Mouse (Mus musculus) forebrain, embryonic 16.5 days (tissue): ENCODE data around the gene Prkch. TPM values are rescaled to one million over a fixed set of nuclear protein-coding genes. Genes with fewer than 3 reads are reported as not detected.

Experiments used
- ATAC-seq: fragments of 200-750 bp; cut with Nextera tagmentation; 2 replicates; pipeline ENCODE4 v1.8.0; 2017; ENCODE audit warnings: mild to moderate bottlenecking, moderate library complexity
- H3K27ac ChIP-seq: fragments of 300-500 bp; sonication (generic); 2 replicates; pipeline ENCODE4 v1.5.1; 2014; ENCODE audit warnings: low read length, control low read depth
- H3K27me3 ChIP-seq: fragments of 300-500 bp; sonication (generic); replicated peaks from 2 replicates; pipeline ENCODE4 v1.6.1; 2014; ENCODE audit warnings: low read length; ENCODE audit not compliant: control insufficient read depth, insufficient read depth
- H3K36me3 ChIP-seq: fragments of 300-500 bp; sonication (generic); 2 replicates; pipeline ENCODE4 v1.6.1; 2014; ENCODE audit not compliant: control insufficient read depth, insufficient read depth
- H3K4me1 ChIP-seq: fragments of 300-500 bp; sonication (generic); replicated peaks from 2 replicates; pipeline ENCODE4 v1.6.1; 2014; ENCODE audit warnings: low read length; ENCODE audit not compliant: control insufficient read depth, insufficient read depth
- H3K4me2 ChIP-seq: fragments of 300-500 bp; sonication (generic); 2 replicates; pipeline ENCODE4 v1.6.1; 2014; ENCODE audit warnings: mild to moderate bottlenecking, low read length, control low read depth
- H3K4me3 ChIP-seq: fragments of 300-500 bp; sonication (generic); replicated peaks from 2 replicates; pipeline ENCODE4 v1.5.1; 2014; ENCODE audit warnings: mild to moderate bottlenecking, low read length, control low read depth
- H3K9ac ChIP-seq: fragments of 300-500 bp; sonication (generic); replicated peaks from 2 replicates; pipeline ENCODE4 v1.6.1; 2014; ENCODE audit warnings: low read depth, low read length, control low read depth
- H3K9me3 ChIP-seq: fragments of 300-500 bp; sonication (generic); 2 replicates; pipeline ENCODE4 v1.6.1; 2016; ENCODE audit warnings: low read length; ENCODE audit not compliant: control insufficient read depth
- WGBS: fragments of 180-500 bp; shearing (Covaris S2); extraction: QIAGEN DNeasy Blood & Tissue Kit; methylation state at CpG from one replicate; pipeline ENCODE4 v1.1.7; 2014; 5-methylcytosine and 5-hydroxymethylcytosine counted together
- polyA plus RNA-seq: library from polyadenylated mRNA; unstranded; fragments of >200 nt; fragmentation: Nextera tagmentation; extraction: Ambion mirVana; gene quantifications from 2 replicates; pipeline ENCODE4 v1.2.1, GENCODE M21; 2015

Prkch gene
- polyA plus RNA-seq, 1 experiment from 2014 or later = 4.3 TPM

DNA sequence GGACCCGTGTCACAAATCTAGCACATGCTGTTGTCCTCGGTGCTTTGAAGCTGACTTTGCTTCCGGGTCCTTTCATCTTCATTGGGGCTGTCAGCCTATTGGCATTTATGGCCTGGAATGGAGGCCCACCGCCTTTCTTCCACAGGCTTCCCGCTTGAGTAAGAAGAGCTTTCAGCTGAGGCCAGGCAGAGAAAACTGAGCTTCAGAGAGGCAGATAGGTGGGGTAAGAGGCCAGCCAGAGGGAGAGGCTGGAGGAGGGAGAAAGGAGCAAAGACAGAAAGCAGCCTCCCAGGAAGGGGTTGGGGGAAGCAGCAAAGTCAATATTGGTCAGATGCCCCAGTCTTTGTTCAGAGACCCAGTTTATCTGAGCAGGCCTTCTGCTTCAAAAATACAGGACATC is 123.9 kb downstream of the Prkch start:
- no peaks in the 10 kb centered on the region for H3K4me1 ChIP-seq
- no peak overlapping the region for H3K4me3 ChIP-seq
- no peaks in the 10 kb centered on the region for H3K9me3 ChIP-seq
- H3K27ac ChIP-seq = no peak overlapping the region
- H3K36me3 ChIP-seq = no peaks in the 10 kb centered on the region
- H3K9ac ChIP-seq = no peak overlapping the region
- H3K27me3 ChIP-seq = no peaks in the 10 kb centered on the region
- WGBS = 55% methylated on average over 5 of the region's 5 CpGs
- ATAC-seq = no peak
- H3K4me2 ChIP-seq = no peak overlapping the region

DNA sequence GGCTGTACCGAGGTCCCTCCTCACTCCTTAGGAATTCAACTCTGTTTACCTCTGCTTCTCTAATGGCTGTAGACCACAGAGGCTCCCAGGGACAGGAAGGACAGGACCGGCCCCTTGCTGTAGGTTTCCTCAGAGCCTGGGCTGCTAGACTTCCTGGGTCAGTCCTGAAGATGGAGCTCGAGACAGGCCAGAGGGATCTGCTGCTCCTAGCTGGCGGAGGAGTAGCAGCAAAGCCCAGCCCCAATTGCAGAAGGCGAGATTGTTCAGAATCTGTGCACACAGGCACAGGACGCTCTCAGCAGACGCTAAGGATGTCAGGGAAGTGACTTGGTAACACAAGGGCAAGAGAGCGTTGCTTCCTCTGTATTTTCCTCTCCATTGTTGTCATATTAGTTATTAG is 124.3 kb downstream of the Prkch start:
- H3K4me1 ChIP-seq = no peaks in the 10 kb centered on the region
- no peak overlapping the region for H3K9ac ChIP-seq
- 32% methylated on average over 8 of the region's 8 CpGs for WGBS
- H3K4me2 ChIP-seq = no peak overlapping the region
- no peak overlapping the region for H3K27ac ChIP-seq
- ATAC-seq = peak; percentile 75
- H3K9me3 ChIP-seq = no peaks in the 10 kb centered on the region
- H3K36me3 ChIP-seq = no peaks in the 10 kb centered on the region
- H3K4me3 ChIP-seq = no peak overlapping the region
- H3K27me3 ChIP-seq = no peaks in the 10 kb centered on the region

DNA sequence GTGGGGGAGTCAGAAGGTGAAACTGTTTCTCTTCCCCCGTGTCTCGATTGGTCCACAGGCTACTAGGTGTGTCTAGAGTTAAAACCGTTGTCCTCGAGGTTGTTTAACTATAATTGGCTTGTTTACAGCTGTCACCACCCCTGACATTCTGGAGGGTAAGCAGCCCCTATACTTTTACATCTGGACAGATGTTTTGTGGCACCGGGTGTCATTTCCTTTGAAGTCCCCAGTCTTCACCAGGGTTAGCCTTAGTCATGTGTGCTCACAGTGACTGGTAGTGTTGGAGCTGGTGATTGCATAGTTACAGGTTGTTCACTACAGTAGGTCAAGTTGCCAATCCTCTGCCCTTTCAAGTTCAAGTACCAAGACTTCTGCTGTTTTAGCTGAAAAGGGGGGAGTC is 126.2 kb downstream of the Prkch start:
- Histone ChIP-seq H3K27me3 (no peaks in the 10 kb centered on the region), H3K9ac (no peak overlapping the region), H3K36me3 (no peaks in the 10 kb centered on the region), H3K4me3 (no peak overlapping the region), H3K4me2 (no peak overlapping the region), H3K27ac (no peak overlapping the region), H3K9me3 (no peaks in the 10 kb centered on the region), H3K4me1 (no peaks in the 10 kb centered on the region)
- 89% methylated on average over 5 of the region's 5 CpGs for WGBS
- ATAC-seq = no peak

- WGBS = 45% methylated on average over 6 of the region's 6 CpGs
- Histone ChIP-seq H3K27me3 (no peaks in the 10 kb centered on the region), H3K36me3 (no peaks in the 10 kb centered on the region), H3K4me3 (no peak overlapping the region), H3K4me2 (no peak overlapping the region), H3K27ac (no peak overlapping the region), H3K4me1 (peaks cover 3% of the 10 kb centered on the region; the same call in 1 of the 2 replicates), H3K9ac (no peak overlapping the region), H3K9me3 (no peaks in the 10 kb centered on the region)
- no peak for ATAC-seq
Measured at GRCm38 (mm10) chr12:73712122-73712521, 127.5 kb downstream of the Prkch start.

DNA sequence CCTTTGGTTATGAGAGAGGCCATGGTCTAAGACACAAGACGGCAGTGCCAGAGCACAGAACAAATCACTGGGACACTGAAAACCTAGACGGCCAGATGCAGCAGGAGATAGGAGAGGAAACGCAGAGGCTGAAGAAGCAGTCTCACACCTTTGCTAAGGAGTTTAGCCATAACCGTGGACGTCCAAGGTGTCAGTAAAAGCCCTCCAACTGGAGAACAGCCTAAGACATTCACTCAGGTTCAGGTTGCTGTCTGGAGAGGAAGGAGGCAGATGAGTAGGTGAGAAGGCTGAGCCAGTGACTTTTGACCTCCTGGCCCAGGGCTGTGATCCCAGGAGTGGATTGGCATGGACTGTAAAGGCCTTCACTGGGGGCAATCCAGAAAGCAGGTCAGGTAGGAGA is 130.0 kb downstream of the Prkch start:
- peaks cover 3% of the 10 kb centered on the region; the same call in 1 of the 2 replicates for H3K4me1 ChIP-seq
- 94% methylated on average over 5 of the region's 5 CpGs for WGBS
- H3K27me3 ChIP-seq = no peaks in the 10 kb centered on the region
- no peak for ATAC-seq
- H3K36me3 ChIP-seq = no peaks in the 10 kb centered on the region
- H3K4me2 ChIP-seq = no peak overlapping the region
- H3K4me3 ChIP-seq = no peak overlapping the region
- no peak overlapping the region for H3K9ac ChIP-seq
- H3K27ac ChIP-seq = no peak overlapping the region
- H3K9me3 ChIP-seq = no peaks in the 10 kb centered on the region

GRCm38 (mm10) chr12:73715331-73715730 is 130.7 kb downstream of the Prkch start:
- H3K36me3 ChIP-seq = no peaks in the 10 kb centered on the region
- H3K27me3 ChIP-seq = no peaks in the 10 kb centered on the region
- H3K4me2 ChIP-seq = no peak overlapping the region
- H3K9ac ChIP-seq = no peak overlapping the region
- H3K4me1 ChIP-seq = peaks cover 3% of the 10 kb centered on the region; the same call in 1 of the 2 replicates
- H3K4me3 ChIP-seq = no peak overlapping the region
- WGBS = 96% methylated on average over 2 of the region's 2 CpGs
- H3K9me3 ChIP-seq = no peaks in the 10 kb centered on the region
- H3K27ac ChIP-seq = no peak overlapping the region
- ATAC-seq = no peak

- H3K27me3 ChIP-seq = no peaks in the 10 kb centered on the region
- peaks cover 3% of the 10 kb centered on the region; the same call in 1 of the 2 replicates for H3K4me1 ChIP-seq
- H3K36me3 ChIP-seq = no peaks in the 10 kb centered on the region
- WGBS = 47% methylated on average over 21 of the region's 21 CpGs
- peak; percentile 62 for ATAC-seq
- no peak overlapping the region for H3K4me3 ChIP-seq
- H3K9ac ChIP-seq = no peak overlapping the region
- no peaks in the 10 kb centered on the region for H3K9me3 ChIP-seq
- no peak overlapping the region for H3K4me2 ChIP-seq
- 0 out of 2 replicates have a peak overlapping the region, but pooled peaks have one; percentile 20 for H3K27ac ChIP-seq
Measured at GRCm38 (mm10) chr12:73715954-73716731, 131.5 kb downstream of the Prkch start.

DNA sequence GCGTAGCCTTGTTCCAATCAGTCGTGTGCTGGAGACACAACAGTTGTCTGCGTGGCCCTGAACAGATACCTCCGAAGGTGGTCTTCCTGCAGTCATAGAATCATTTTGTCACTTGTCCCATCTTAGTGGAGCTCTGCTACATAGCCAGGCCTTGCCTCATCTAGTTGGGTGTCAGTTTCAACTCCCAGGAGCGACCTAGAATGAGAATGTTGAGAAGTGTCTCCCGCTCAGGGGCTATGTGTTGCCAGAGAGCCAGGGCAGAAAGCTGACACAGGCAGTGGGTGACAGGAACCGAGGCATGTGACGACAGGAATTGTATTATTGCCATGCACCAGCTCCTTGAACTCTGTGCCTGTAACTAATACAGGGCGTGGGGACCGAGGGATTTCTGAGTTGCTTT is 133.4 kb downstream of the Prkch start:
- Histone ChIP-seq H3K36me3 (no peaks in the 10 kb centered on the region), H3K27ac (no peak overlapping the region), H3K27me3 (no peaks in the 10 kb centered on the region), H3K9me3 (no peaks in the 10 kb centered on the region), H3K9ac (no peak overlapping the region), H3K4me2 (no peak overlapping the region), H3K4me3 (no peak overlapping the region), H3K4me1 (peaks cover 3% of the 10 kb centered on the region; the same call in 1 of the 2 replicates)
- WGBS = 92% methylated on average over 10 of the region's 10 CpGs
- no peak for ATAC-seq

- no peak overlapping the region for H3K27ac ChIP-seq
- H3K4me1 ChIP-seq = peaks cover 3% of the 10 kb centered on the region; the same call in 1 of the 2 replicates
- no peak for ATAC-seq
Measured at GRCm38 (mm10) chr12:73719816-73720215, 135.2 kb downstream of the Prkch start.

More at GRCm38 (mm10) chr12:73719816-73720215, 135.2 kb downstream of the Prkch start:
- Histone ChIP-seq H3K9me3 (no peaks in the 10 kb centered on the region), H3K9ac (no peak overlapping the region), H3K27me3 (no peaks in the 10 kb centered on the region), H3K4me3 (no peak overlapping the region), H3K36me3 (no peaks in the 10 kb centered on the region), H3K4me2 (no peak overlapping the region)
